Mouse (Mus musculus): ENCODE data around the gene Kdm5d. TPM values are rescaled to one million over a fixed set of nuclear protein-coding genes. Genes with fewer than 3 reads are reported as not detected.

Gene Kdm5d
- 53.5 TPM for polyA plus RNA-seq (2017; shearing (Covaris generic))

DNA sequence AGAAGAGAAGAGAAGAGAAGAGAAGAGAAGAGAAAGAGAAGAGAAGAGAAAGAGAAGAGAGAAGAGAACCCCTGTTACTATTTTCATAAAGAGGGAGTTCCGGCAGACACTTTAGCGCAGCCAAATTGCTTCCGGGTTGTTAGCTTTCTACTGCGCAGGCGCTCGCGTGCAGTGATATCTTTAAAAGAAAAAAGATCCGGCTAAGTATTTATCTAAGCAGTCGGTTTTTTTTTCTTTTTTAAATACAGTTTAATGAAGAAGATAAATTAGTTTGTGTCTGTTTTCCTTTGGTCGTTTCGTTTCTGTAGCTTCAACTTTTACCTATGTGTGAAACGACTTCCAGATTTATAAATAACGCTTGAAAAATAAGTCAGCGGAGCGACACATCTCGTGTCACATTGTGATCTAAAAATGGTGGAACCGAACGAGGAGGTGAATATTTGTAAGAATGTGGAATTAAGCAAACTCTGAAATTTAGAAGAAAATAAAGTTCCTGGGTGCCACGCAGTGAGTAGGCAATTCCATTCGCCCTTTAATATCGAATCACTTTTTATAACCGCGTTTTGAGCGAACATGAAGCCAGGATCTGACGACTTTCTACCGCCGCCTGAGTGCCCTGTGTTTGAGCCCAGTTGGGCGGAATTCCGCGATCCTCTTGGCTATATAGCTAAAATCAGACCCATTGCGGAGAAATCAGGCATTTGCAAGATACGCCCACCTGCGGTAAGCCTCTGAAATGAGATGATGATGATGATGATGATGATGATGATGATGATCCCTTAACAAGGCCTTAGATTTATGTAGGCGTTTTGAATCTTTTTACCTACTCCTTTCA is at the start of gene Kdm5d:
TSS of gene Kdm5d (plus strand) at position 396 of the 835 bp plus-strand sequence.

Other genes with a start within 250 kb of the Kdm5d start
- not detected for gene Zfy1, start 100.4 kb upstream of the Kdm5d start, polyA plus RNA-seq (2017; shearing (Covaris generic))
- not detected for gene Uba1y, start 79.1 kb upstream of the Kdm5d start, polyA plus RNA-seq (2017; shearing (Covaris generic))
- gene Eif2s3y, start 112.8 kb downstream of the Kdm5d start, polyA plus RNA-seq (2017; shearing (Covaris generic)): 138 TPM